Mouse (Mus musculus): ENCODE data around the gene Rrbp1. TPM values are rescaled to one million over a fixed set of nuclear protein-coding genes. Genes with fewer than 3 reads are reported as not detected.

Gene Rrbp1
- total RNA-seq, 1 experiment from 2014 or later, result 198 TPM

GRCm38 (mm10) chr2:143955004-143955403 is 56.1 kb downstream of the Rrbp1 start:
- DNase-seq, result no peak

GRCm38 (mm10) chr2:143953944-143954343 is 57.1 kb downstream of the Rrbp1 start:
- no peak for DNase-seq

DNA sequence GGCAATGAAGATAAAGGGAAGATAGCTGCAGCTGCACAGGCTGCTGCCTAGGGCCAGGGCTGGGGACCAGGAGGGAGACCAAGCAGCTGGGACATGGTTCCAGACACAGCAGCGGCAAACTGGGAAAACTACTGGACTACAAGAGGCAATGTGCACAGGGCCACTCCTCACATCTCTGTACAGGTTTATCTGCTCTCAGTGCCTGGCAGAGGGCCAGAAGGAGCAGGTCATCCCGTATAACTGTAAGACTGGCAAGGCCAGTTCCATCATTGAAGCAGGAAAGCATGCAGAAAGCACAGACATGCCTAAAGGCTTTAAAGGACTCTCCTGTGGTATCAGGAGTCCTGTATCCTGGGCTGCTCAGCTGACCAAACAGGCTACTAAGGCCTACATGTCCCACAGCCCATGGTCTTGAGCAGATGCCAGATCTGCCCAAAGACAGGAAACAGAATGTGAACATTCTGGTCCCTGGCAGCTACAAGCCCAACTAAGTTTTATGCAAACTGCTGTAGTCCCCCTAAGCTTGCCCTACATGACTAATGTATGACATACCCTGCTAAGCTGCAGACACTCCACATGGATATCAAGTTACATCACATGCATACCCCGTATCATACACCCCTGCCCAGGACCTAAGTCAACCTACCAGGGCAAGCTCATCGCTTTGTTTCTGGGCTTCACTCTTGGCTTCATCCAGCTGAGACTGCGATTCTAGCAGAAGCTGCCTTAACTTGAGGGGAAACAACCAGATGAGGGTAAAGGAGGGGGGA is 59.3 kb downstream of the Rrbp1 start:
- DNase-seq, result peak; percentile 34

- no peak for DNase-seq
Measured at GRCm38 (mm10) chr2:143951028-143951420, 60.0 kb downstream of the Rrbp1 start.

- DNase-seq, result no peak
Measured at GRCm38 (mm10) chr2:143950290-143951027, 60.6 kb downstream of the Rrbp1 start.

- DNase-seq, result no peak
Measured at GRCm38 (mm10) chr2:143949217-143949616, 61.8 kb downstream of the Rrbp1 start.

DNA sequence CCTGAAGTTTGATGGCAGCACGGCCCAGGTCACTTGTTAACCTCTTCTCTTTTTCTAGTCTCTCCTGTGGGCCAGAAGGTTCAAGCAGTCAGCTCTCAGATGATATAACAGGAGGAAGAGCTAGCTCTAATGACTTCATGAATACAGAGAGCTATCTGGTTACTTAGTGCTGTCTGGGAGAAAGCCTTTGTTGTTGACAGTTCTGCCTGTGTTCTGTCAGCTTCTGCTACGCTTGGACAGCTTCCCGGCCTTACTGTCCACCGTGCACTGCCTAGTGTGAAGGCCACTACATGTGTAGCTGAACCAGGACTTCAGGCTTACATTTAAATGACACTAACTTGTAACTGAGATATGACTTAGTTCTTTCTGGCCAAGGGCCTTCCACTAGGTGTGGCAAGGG is 62.6 kb downstream of the Rrbp1 start:
- no peak for DNase-seq

GRCm38 (mm10) chr2:143947981-143948380 is 63.1 kb downstream of the Rrbp1 start:
- DNase-seq, result no peak

GRCm38 (mm10) chr2:143946399-143946798 is 64.7 kb downstream of the Rrbp1 start:
- DNase-seq, result no peak

DNA sequence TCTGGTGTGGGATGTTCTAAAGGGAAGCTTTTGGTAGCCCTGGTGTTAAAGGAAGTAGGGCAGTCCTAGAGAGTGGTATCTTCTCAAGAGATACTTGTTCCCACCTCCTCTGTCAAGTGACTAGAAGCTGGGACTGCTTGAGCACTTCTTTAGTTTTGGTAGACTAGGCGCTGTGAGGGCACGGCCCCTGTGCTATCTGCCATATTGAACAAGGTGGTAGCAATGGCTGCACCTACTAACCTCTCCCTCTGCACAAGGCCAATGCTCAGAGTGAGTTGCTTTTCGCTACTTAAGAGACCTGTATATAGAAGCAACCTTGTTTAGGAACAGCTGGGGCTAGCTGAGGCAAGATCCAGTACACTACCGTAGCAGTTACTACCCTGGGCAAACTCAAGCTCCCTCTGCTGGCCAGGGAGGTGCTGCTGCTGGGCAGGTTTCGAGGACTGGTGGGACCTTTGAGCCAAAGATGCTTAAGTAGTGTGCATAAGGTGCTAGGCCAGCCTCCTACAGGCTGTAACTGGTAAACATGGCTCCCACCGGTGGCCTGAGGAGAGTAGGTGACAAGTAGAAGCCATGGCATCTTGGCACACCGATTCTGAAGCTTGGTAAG is 65.5 kb downstream of the Rrbp1 start:
- DNase-seq, result peak; percentile 46

GRCm38 (mm10) chr2:143944796-143945195 is 66.3 kb downstream of the Rrbp1 start:
- DNase-seq, result no peak

DNA sequence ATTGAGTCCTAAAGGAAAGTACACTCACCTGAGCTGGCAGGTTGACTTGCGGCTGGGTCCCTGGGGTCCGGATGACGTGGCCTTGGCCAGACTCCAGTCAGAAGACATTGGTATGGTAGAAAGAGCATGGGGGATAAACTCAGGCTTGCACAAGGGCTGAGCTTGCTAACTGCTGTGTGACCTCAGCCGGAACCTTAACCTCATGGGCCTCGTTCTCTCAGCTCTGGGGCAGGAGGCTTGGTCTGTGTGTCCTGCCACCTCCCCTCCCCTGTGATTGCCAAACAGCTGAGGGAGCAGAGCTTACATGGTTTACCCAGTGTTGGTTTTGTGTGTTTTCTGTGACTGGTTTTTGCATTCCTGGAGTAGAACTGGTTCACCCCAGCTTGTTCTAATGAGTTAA is 70.7 kb downstream of the Rrbp1 start:
- no peak for DNase-seq

DNA sequence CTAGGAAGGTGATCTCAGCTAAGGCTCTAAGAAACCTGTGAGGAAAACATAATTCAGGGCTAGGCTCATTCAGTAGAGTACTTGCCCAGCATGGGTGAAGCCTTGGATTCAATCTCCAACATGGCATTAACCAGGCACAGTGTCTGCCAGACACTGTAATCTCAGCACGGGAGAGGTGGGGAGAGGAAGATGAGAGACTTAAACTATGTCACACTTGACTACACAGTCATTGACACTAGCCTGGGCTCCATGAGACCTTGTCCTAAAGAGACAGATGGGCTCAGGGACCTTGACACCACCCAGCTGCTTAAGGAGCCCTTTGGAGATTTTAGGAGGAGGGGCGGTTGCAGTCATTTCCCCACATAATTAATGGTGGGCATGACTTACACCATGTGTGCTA is 73.2 kb downstream of the Rrbp1 start:
- DNase-seq, result no peak

GRCm38 (mm10) chr2:143934439-143934838 is 76.6 kb downstream of the Rrbp1 start:
- no peak for DNase-seq

DNA sequence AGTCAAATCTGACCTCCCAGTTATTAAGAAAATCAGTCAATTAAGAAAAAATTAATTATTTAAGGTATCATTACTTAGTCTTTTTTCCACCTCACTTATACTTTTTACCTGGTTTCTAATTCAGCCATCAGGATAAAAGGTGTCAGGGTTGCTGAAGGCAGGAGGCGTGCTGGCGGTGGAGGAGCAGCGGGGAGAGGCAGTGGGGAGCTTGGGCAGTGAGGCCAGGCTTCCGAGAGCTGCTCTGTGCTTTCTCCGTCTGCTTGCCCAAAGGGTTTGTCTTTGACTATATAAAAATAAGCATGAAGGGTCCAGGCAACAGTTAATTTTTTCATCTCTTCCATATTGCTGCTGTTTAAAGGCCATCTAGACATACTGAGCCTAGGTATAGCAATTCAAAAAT is 77.5 kb downstream of the Rrbp1 start:
- no peak for DNase-seq

DNA sequence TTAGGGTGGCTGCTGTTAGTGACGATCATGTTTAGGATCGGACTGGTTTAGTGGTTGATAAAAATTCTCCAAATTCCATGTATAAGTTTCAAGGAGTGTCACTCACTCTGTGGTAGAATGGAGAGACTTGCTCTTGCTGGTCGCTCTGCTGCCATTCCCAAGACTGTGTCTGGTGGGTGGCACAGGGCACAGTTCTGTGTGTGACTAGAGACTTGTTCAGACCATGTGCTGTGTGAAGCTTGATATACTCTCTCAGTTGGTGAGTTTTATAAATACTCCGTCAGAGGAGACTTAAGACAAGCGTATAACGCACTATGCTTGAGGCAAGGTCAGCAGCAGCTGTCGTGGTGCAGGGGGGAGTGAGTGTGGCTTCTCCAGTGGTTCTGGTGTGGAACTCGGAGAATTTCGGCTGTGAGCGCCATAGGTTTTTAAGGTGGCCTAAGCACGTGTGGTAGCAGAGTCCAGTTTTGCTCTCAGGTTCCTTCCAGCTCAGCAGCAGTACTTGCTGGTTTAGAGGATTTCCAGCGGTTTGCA is 78.7 kb downstream of the Rrbp1 start:
- DNase-seq, result no peak

GRCm38 (mm10) chr2:143929607-143930311 is 81.3 kb downstream of the Rrbp1 start:
- no peak for DNase-seq

- no peak for DNase-seq
Measured at GRCm38 (mm10) chr2:143925826-143926225, 85.2 kb downstream of the Rrbp1 start.

DNA sequence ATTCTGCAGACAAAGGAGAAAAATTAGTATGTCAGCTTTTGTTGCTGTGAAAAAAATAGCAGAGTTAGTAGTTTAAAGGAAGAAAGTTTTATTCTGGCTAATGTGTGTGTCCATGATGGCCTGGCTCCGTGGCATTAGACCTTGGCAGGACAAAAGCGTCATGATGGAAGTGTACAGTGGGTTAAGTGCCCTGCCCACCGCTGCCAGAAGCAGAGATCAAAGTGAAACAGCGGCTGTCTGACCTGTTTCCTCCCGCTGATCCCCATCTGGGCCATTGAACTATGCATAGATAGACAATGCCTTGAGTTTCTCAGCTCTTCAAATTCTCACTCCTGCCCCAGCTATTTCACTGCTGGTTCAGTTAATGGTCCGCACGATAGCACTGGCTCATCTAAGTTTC is 87.0 kb downstream of the Rrbp1 start:
- peak; percentile 16 for DNase-seq

DNA sequence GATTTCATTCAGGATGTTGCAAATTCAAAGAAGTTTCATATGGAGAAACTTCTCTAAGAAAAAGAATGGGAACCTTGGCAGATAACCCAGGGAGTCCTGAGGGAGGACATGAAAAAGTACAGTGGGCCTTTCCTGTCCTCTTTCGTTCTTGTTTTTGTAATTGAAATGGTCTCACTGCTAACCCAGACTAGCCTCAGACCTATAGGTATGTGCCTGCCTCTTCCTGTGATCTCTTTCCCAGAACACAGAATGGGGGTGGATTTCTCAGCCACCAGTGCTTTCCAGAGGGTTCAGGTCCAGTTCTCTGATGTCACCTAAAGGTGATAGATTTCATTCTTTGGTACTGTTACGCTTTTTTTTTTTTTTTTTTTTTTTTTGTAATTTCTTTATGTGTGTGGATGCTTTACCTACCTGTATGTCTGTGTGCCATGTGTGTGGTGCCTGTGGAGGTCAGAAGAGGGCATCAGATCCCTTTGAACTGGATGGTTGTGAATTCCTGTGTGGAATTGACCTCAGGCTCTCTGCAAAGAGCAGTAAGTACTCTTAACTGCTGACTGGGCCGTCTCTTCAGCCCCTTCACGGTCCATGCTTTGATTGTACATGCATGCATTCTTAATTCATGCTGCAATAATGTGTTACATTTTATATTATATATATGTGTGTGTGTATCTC is 92.1 kb downstream of the Rrbp1 start:
- DNase-seq, result no peak

- no peak for DNase-seq
Measured at GRCm38 (mm10) chr2:143917622-143918021, 93.4 kb downstream of the Rrbp1 start.

DNA sequence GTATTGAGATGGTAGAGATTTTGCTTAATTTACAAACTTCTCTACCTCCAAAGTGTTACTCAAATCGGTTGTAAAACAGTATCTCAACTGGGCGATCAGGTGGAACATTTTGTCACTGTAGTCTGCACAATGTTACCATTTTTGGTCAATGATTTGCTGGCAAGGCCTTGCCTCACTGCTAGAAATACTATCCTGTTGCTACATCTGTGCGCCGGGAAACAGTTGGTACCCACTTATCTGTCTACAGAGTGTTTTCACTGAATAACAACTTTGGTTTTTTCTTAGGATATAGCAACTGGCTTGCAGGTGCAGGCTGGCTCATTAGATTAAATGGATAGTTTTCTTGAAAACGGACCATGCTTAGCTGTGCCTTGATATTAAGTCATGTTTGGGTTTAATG is 94.8 kb downstream of the Rrbp1 start:
- no peak for DNase-seq
